Mouse (Mus musculus): ENCODE results near the gene Faap24. TPM values are rescaled to one million over a fixed set of nuclear protein-coding genes. Genes with fewer than 3 reads are reported as not detected.

Faap24 gene
- polyA plus RNA-seq, 1 experiment from 2014 or later, result 21.5 TPM

DNA sequence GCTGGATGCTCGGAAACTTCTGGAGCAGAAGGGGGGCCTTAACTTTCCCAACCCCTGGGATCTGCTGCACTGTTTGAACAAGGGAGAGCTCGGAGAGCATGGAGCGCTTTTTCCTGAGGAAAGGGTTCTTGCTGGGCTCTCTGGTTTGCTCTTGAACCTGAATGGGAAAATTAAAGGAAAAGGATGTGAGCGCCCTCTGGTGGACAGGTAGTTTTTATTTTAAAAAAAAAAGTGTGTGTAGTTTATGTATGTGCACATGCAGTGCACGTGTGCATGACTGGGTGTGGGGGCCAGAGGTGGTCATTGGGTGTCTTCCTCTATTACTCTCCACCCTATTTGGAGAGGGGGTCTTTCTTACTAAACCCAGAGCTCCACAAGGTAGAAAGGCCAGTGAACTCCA, 3.7 kb downstream of the Faap24 start:
- Histone ChIP-seq H3K4me3 (replicated peaks; ENCODE audit: low read length) (no peak overlapping the region), H3K36me3 (ENCODE audit: control insufficient read depth, insufficient read depth) (peaks cover 3% of the 10 kb centered on the region; the same call in 1 of the 2 replicates), H3K9ac (replicated peaks; ENCODE audit: low read depth, low read length) (no peak overlapping the region), H3K27me3 (replicated peaks; ENCODE audit: control insufficient read depth, insufficient read depth, low read length) (no peaks in the 10 kb centered on the region), H3K9me3 (ENCODE audit: control insufficient read depth, low read length) (no peaks in the 10 kb centered on the region), H3K4me2 (ENCODE audit: low read length) (no peak overlapping the region), H3K27ac (ENCODE audit: low read length) (no peak overlapping the region), H3K4me1 (replicated peaks; ENCODE audit: control insufficient read depth, insufficient read depth, low read length) (peaks cover 15% of the 10 kb centered on the region)
- 62% methylated on average over 5 of the region's 5 CpGs for WGBS
- no peak for ATAC-seq

- Histone ChIP-seq H3K36me3 (ENCODE audit: control insufficient read depth, insufficient read depth) (peaks cover 3% of the 10 kb centered on the region; the same call in 1 of the 2 replicates), H3K27ac (ENCODE audit: low read length) (no peak overlapping the region), H3K9me3 (ENCODE audit: control insufficient read depth, low read length) (no peaks in the 10 kb centered on the region), H3K4me2 (ENCODE audit: low read length) (no peak overlapping the region), H3K4me1 (replicated peaks; ENCODE audit: control insufficient read depth, insufficient read depth, low read length) (no peaks in the 10 kb centered on the region), H3K9ac (replicated peaks; ENCODE audit: low read depth, low read length) (no peak overlapping the region), H3K4me3 (replicated peaks; ENCODE audit: low read length) (no peak overlapping the region), H3K27me3 (replicated peaks; ENCODE audit: control insufficient read depth, insufficient read depth, low read length) (no peaks in the 10 kb centered on the region)
- 79% methylated on average over 6 of the region's 6 CpGs for WGBS
- ATAC-seq, result no peak
Measured at GRCm38 (mm10) chr7:35388694-35389093, 7.9 kb downstream of the Faap24 start.

DNA sequence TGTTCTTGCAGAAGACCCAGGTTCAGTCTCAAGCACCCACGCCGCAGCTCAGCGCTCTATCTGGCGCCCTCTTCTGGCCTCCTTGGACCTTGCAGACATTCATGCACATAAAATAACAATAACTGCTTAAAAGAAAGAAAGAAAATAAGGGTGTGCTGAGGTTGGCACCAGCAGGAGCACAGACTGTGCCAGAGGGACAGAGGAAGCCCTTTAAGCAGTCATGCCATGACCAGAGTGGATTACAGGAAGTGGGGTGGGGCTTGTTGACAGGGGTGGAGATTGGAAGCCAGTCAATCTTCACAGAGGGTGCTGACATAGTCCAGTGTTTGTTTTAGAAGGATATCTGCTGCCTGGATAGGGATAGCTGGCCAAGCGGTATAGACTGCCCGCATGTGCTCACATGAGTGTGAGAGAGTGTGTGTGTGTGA, 10.1 kb downstream of the Faap24 start:
- ATAC-seq, result no peak
- Histone ChIP-seq H3K27ac (ENCODE audit: low read length) (no peak overlapping the region), H3K9me3 (ENCODE audit: control insufficient read depth, low read length) (no peaks in the 10 kb centered on the region), H3K4me2 (ENCODE audit: low read length) (no peak overlapping the region), H3K27me3 (replicated peaks; ENCODE audit: control insufficient read depth, insufficient read depth, low read length) (no peaks in the 10 kb centered on the region), H3K9ac (replicated peaks; ENCODE audit: low read depth, low read length) (no peak overlapping the region), H3K36me3 (ENCODE audit: control insufficient read depth, insufficient read depth) (no peaks in the 10 kb centered on the region), H3K4me3 (replicated peaks; ENCODE audit: low read length) (no peak overlapping the region), H3K4me1 (replicated peaks; ENCODE audit: control insufficient read depth, insufficient read depth, low read length) (no peaks in the 10 kb centered on the region)
- WGBS, result 70% methylated on average over 6 of the region's 6 CpGs

- Histone ChIP-seq H3K9ac (replicated peaks; ENCODE audit: low read depth, low read length) (no peak overlapping the region), H3K27me3 (replicated peaks; ENCODE audit: control insufficient read depth, insufficient read depth, low read length) (no peaks in the 10 kb centered on the region), H3K4me2 (ENCODE audit: low read length) (no peak overlapping the region), H3K4me1 (replicated peaks; ENCODE audit: control insufficient read depth, insufficient read depth, low read length) (no peaks in the 10 kb centered on the region), H3K4me3 (replicated peaks; ENCODE audit: low read length) (no peak overlapping the region), H3K27ac (ENCODE audit: low read length) (no peak overlapping the region), H3K36me3 (ENCODE audit: control insufficient read depth, insufficient read depth) (no peaks in the 10 kb centered on the region), H3K9me3 (ENCODE audit: control insufficient read depth, low read length) (no peaks in the 10 kb centered on the region)
- 54% methylated on average over 2 of the region's 2 CpGs for WGBS
- ATAC-seq, result no peak
Measured at GRCm38 (mm10) chr7:35382706-35383353, 13.8 kb downstream of the Faap24 start.

DNA sequence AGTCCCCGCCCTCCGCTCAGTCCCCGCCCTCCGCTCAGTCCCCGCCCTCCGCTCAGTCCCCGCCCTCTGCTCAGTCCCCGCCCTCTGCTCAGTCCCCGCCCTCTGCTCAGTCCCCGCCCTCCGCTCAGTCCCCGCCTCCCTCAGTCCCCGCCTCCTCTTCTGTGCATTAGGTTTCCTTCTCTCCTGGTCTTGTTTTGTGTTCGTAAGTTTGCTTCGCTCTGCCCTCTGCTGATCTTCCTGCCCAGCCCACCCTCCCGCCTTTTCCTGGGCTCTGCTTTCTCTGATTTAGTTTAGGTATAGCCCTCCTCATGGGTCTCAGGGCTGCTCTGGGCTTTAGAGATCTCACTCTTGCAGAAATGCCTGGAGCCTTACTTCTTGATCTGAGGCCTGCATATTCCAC, 14.8 kb downstream of the Faap24 start:
- no peak for ATAC-seq
- Histone ChIP-seq H3K36me3 (ENCODE audit: control insufficient read depth, insufficient read depth) (no peaks in the 10 kb centered on the region), H3K27ac (ENCODE audit: low read length) (no peak overlapping the region), H3K4me2 (ENCODE audit: low read length) (no peak overlapping the region), H3K4me1 (replicated peaks; ENCODE audit: control insufficient read depth, insufficient read depth, low read length) (no peaks in the 10 kb centered on the region), H3K9me3 (ENCODE audit: control insufficient read depth, low read length) (no peaks in the 10 kb centered on the region), H3K4me3 (replicated peaks; ENCODE audit: low read length) (no peak overlapping the region), H3K27me3 (replicated peaks; ENCODE audit: control insufficient read depth, insufficient read depth, low read length) (no peaks in the 10 kb centered on the region), H3K9ac (replicated peaks; ENCODE audit: low read depth, low read length) (no peak overlapping the region)
- WGBS, result 57% methylated on average over 15 of the region's 16 CpGs

DNA sequence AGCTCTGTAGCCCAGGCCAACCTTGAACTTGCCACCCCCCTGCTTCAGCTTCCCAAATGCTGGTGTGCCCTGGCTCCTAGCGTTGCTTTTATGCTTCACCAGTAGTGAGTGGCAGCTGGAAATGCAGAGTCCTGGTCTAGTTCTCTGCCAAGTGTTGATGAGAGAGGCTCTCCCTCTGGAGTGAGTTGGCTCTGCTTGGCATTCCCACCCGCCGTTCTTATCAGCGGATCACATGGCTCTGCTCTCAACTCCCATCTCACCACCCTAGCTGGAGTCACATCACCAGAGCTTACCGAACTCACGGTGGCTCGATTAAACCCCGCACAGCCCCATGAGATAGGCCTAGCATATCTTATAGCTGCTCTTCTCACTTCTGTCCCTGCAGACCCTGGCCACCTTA, 16.3 kb downstream of the Faap24 start:
- Histone ChIP-seq H3K9me3 (ENCODE audit: control insufficient read depth, low read length) (no peaks in the 10 kb centered on the region), H3K4me3 (replicated peaks; ENCODE audit: low read length) (no peak overlapping the region), H3K4me2 (ENCODE audit: low read length) (no peak overlapping the region), H3K9ac (replicated peaks; ENCODE audit: low read depth, low read length) (no peak overlapping the region), H3K4me1 (replicated peaks; ENCODE audit: control insufficient read depth, insufficient read depth, low read length) (0 out of 2 replicates have a peak, but pooled peaks cover 2% of the 10 kb centered on the region), H3K27me3 (replicated peaks; ENCODE audit: control insufficient read depth, insufficient read depth, low read length) (no peaks in the 10 kb centered on the region), H3K27ac (ENCODE audit: low read length) (no peak overlapping the region), H3K36me3 (ENCODE audit: control insufficient read depth, insufficient read depth) (no peaks in the 10 kb centered on the region)
- WGBS, result 88% methylated on average over 8 of the region's 8 CpGs
- no peak for ATAC-seq

DNA sequence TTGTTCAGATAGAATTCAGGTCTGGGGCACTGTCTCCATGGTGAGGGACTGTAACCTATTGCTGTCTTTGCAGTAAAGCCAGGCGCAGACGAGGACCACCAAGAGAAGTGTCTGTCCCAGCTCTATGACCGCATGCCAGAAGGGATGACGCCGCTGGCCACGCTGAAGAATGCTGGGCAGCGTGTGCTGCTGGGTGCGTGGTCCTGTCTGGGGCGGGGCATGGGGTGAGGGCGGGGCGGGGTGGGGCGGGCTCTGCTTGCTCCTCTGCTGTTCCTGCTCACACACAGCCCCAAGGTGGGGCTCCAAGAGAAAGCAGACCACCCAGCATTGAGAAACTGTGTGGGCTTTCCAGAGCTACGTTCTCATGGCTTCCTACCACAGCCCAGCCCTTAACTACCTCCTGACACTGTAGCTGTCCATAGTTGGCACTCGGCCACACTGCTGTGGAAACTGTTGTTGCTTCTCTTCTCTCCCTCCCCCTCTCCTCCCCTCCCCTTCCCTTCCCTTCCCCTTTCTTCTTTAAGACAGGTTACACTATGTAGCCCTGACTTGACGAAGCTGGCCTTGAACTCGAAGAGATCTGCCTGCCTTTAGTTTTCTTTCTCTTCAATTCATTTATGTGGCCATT, 17.0 kb downstream of the Faap24 start:
- H3K27ac ChIP-seq (ENCODE audit: low read length), result no peak overlapping the region
- H3K9me3 ChIP-seq (ENCODE audit: control insufficient read depth, low read length), result no peaks in the 10 kb centered on the region
- no peaks in the 10 kb centered on the region for H3K36me3 ChIP-seq (ENCODE audit: control insufficient read depth, insufficient read depth)
- H3K4me1 ChIP-seq (replicated peaks; ENCODE audit: control insufficient read depth, insufficient read depth, low read length), result 0 out of 2 replicates have a peak, but pooled peaks cover 2% of the 10 kb centered on the region
- H3K9ac ChIP-seq (replicated peaks; ENCODE audit: low read depth, low read length), result no peak overlapping the region
- 47% methylated on average over 16 of the region's 16 CpGs for WGBS
- H3K27me3 ChIP-seq (replicated peaks; ENCODE audit: control insufficient read depth, insufficient read depth, low read length), result no peaks in the 10 kb centered on the region
- no peak for ATAC-seq
- H3K4me3 ChIP-seq (replicated peaks; ENCODE audit: low read length), result no peak overlapping the region
- H3K4me2 ChIP-seq (ENCODE audit: low read length), result no peak overlapping the region

DNA sequence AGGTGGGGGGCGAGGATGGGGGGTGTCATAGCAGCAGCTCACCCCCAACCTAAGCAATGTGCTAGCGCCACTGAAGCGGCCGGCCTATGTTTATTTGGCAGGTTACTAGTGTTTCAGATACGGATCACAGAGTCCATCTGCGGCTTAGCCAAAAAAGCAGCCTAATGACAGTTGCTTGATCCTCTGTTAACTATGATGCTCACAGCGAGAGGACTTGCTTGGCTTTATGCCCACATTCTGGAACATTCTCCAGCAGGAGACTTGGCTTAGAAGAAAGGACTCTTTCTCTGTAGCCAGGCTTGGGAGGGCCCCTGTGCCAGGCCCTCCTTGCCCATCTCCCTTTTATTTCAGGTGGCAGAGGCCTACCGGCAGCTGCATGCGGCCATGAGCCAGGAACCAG, 20.0 kb downstream of the Faap24 start:
- H3K36me3 ChIP-seq (ENCODE audit: control insufficient read depth, insufficient read depth), result no peaks in the 10 kb centered on the region
- WGBS, result 61% methylated on average over 9 of the region's 9 CpGs
- ATAC-seq, result no peak
- 0 out of 2 replicates have a peak, but pooled peaks cover 2% of the 10 kb centered on the region for H3K4me1 ChIP-seq (replicated peaks; ENCODE audit: control insufficient read depth, insufficient read depth, low read length)
- H3K9ac ChIP-seq (replicated peaks; ENCODE audit: low read depth, low read length), result no peak overlapping the region
- H3K4me2 ChIP-seq (ENCODE audit: low read length), result no peak overlapping the region
- no peak overlapping the region for H3K4me3 ChIP-seq (replicated peaks; ENCODE audit: low read length)
- H3K27ac ChIP-seq (ENCODE audit: low read length), result no peak overlapping the region
- H3K9me3 ChIP-seq (ENCODE audit: control insufficient read depth, low read length), result no peaks in the 10 kb centered on the region
- no peaks in the 10 kb centered on the region for H3K27me3 ChIP-seq (replicated peaks; ENCODE audit: control insufficient read depth, insufficient read depth, low read length)

DNA sequence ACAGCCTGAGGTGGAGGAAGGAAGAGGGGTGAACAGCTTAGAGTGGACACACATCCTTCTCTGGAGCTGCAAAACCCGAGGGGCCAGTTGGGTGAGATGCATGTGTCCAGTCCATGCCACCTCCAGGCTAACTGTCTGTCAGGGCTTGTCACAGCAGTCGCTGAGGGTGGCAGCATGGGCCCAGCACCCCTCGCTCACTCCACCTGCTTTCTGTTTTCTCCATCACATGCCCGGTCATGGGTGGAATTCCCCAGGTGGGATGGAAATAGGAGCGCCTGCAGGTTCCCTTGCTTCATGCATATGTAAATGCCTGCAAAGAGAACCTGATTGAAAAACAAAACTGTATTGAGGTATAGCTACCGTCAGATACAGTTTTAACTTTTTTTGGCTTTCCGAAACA, 22.4 kb downstream of the Faap24 start:
- no peak overlapping the region for H3K4me3 ChIP-seq (replicated peaks; ENCODE audit: low read length)
- WGBS, result 89% methylated on average over 7 of the region's 7 CpGs
- H3K27me3 ChIP-seq (replicated peaks; ENCODE audit: control insufficient read depth, insufficient read depth, low read length), result no peaks in the 10 kb centered on the region
- H3K9me3 ChIP-seq (ENCODE audit: control insufficient read depth, low read length), result no peaks in the 10 kb centered on the region; the same call in 1 of the 2 replicates
- no peak overlapping the region for H3K4me2 ChIP-seq (ENCODE audit: low read length)
- H3K36me3 ChIP-seq (ENCODE audit: control insufficient read depth, insufficient read depth), result no peaks in the 10 kb centered on the region
- no peak overlapping the region for H3K9ac ChIP-seq (replicated peaks; ENCODE audit: low read depth, low read length)
- H3K4me1 ChIP-seq (replicated peaks; ENCODE audit: control insufficient read depth, insufficient read depth, low read length), result 0 out of 2 replicates have a peak, but pooled peaks cover 2% of the 10 kb centered on the region
- ATAC-seq, result no peak
- no peak overlapping the region for H3K27ac ChIP-seq (ENCODE audit: low read length)
